Mouse (Mus musculus) liver, embryonic 14.5 days (tissue): ENCODE measurements around the gene Olfr374.

Source experiments
- CTCF ChIP-seq: IDR thresholded peaks from 2 replicates; pipeline ENCODE4 v1.5.1; 2016; ENCODE audit warnings: antibody characterized with exemption, low read depth, control low read depth
- EP300 ChIP-seq: IDR thresholded peaks from 2 replicates; pipeline ENCODE4 v1.6.1; 2016; ENCODE audit warnings: antibody characterized with exemption, low read depth

- TF ChIP-seq CTCF (no peak), EP300 (no peak)
These were observed 42.2 kb downstream of the Olfr374 start for GRCm38 (mm10) chr8:72149056-72149455.
